Mouse (Mus musculus) lung, embryonic 15.5 days (tissue): ENCODE results near the gene Trp53tg5. TPM values are rescaled to one million over a fixed set of nuclear protein-coding genes. Genes with fewer than 3 reads are reported as not detected.

ENCODE experiments used
- ATAC-seq: fragments of 200-750 bp; cut with Nextera tagmentation; 2 replicates; pipeline ENCODE4 v1.8.0; 2017; ENCODE audit warnings: moderate number of reproducible peaks, borderline replicate concordance; ENCODE audit not compliant: low FRiP score, low TSS enrichment; ENCODE audit errors: extremely low read depth
- H3K27ac ChIP-seq: fragments of 300-500 bp; sonication (generic); 2 replicates; pipeline ENCODE4 v1.5.1; 2015; ENCODE audit warnings: moderate library complexity, mild to moderate bottlenecking, inconsistent platforms
- H3K27me3 ChIP-seq: fragments of 300-500 bp; sonication (generic); 2 replicates; pipeline ENCODE4 v1.6.1; 2015; ENCODE audit warnings: inconsistent platforms
- H3K36me3 ChIP-seq: fragments of 300-500 bp; sonication (generic); 2 replicates; pipeline ENCODE4 v1.6.1; 2015; ENCODE audit warnings: inconsistent platforms
- H3K4me1 ChIP-seq: fragments of 300-500 bp; sonication (generic); 2 replicates; pipeline ENCODE4 v1.6.1; 2015; ENCODE audit warnings: inconsistent platforms
- H3K4me2 ChIP-seq: fragments of 300-500 bp; sonication (generic); 2 replicates; pipeline ENCODE4 v1.6.1; 2015; ENCODE audit warnings: inconsistent platforms, mild to moderate bottlenecking, moderate library complexity
- H3K4me3 ChIP-seq: fragments of 300-500 bp; sonication (generic); 2 replicates; pipeline ENCODE4 v1.5.1; 2015; ENCODE audit warnings: mild to moderate bottlenecking, inconsistent platforms
- H3K9ac ChIP-seq: fragments of 300-500 bp; sonication (generic); 2 replicates; pipeline ENCODE4 v1.6.1; 2015; ENCODE audit warnings: inconsistent platforms
- H3K9me3 ChIP-seq: fragments of 300-500 bp; sonication (generic); 2 replicates; pipeline ENCODE4 v1.6.1; 2016; ENCODE audit warnings: inconsistent platforms
- WGBS: fragments of 180-500 bp; shearing (Covaris S2); methylation state at CpG from one replicate; pipeline ENCODE4 v1.1.7; 2015; 5-methylcytosine and 5-hydroxymethylcytosine counted together
- polyA plus RNA-seq: library from polyadenylated mRNA; unstranded; fragments of >200 nt; fragmentation: Nextera tagmentation; extraction: Ambion mirVana; gene quantifications from 2 replicates; pipeline ENCODE4 v1.2.1, GENCODE M21; 2015

The Trp53tg5 gene
- polyA plus RNA-seq, 1 experiment from 2014 or later = not detected

DNA sequence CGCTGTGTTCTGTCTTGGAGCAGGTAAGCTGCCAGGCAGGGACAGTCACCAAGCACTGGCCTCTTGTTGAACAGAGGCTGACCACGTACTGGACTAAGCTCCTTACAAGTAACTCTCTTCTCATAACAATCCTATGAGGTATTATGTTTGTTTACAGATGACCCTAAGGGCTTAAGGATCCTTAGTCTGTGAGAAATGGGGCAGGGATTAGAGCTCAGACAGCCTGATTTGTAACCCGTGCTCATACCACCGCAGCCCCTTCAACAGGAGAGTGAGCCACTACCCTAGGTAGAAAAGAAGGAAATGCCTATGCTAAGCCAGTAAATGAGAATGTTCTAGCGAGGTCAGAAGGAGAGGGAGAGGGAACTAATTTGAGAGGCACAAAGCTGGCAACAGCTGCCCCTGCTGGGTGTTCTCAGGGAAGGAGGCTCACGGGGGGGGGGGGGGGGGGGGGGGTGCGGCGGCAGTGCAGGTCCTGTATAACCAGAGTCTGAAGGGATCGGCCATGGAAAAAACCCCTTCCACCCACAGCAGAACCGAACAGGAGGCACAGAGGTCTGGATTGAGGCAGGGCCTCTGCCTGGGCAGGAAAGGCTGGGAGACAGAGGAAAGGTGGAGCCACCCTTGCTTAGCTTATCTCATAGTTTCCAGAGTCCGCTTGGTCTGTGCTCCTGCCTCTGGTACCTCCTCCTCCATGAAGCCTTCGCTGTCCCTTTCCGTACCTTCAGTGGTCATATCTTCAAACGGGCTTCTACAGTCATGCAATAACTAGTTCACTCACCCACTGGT is 38.8 kb upstream of the Trp53tg5 start:
- no peak overlapping the region for H3K4me3 ChIP-seq
- H3K4me2 ChIP-seq = no peak overlapping the region
- 0 out of 2 replicates have a peak, but pooled peaks cover 9% of the 10 kb centered on the region for H3K4me1 ChIP-seq
- no peak overlapping the region for H3K9ac ChIP-seq
- no peak overlapping the region for H3K27ac ChIP-seq
- no peaks in the 10 kb centered on the region for H3K9me3 ChIP-seq
- 59% methylated on average over 11 of the region's 14 CpGs for WGBS
- H3K36me3 ChIP-seq = peaks cover 2% of the 10 kb centered on the region; the same call in 1 of the 2 replicates
- H3K27me3 ChIP-seq = no peaks in the 10 kb centered on the region
- ATAC-seq = 0 out of 2 replicates have a peak, but pooled peaks have one; percentile 9

GRCm38 (mm10) chr2:164510621-164511190 is 37.2 kb upstream of the Trp53tg5 start:
- no peak overlapping the region for H3K4me2 ChIP-seq
- no peaks in the 10 kb centered on the region for H3K9me3 ChIP-seq
- H3K36me3 ChIP-seq = peaks cover 9% of the 10 kb centered on the region; the same call in 1 of the 2 replicates
- no peaks in the 10 kb centered on the region for H3K27me3 ChIP-seq
- no peak for ATAC-seq
- H3K27ac ChIP-seq = peak overlapping the region; percentile 61; the same call in 1 of the 2 replicates
- no peak overlapping the region for H3K4me3 ChIP-seq
- WGBS = 28% methylated on average over 4 of the region's 5 CpGs
- no peak overlapping the region for H3K9ac ChIP-seq
- H3K4me1 ChIP-seq = 0 out of 2 replicates have a peak, but pooled peaks cover 9% of the 10 kb centered on the region

DNA sequence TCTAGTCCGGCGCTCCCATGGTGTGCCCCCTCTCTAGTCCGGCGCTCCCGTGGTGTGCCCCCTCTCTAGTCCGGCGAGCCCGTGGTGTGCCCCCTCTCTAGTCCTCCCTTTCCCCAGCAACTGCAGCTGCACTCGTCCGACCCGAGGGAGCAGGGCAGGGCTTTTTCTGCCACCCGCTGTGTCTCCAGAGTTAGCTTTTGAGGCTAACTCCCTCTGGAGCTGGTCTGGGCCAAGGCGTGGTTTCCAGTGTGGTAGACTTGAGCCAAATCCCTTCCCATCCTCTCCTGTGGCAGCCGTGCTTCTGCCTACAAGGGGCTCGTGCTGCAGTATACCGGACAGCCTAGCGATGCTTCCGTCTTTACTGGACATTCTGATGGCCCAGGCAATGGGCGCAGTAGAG is 34.3 kb upstream of the Trp53tg5 start:
- Histone ChIP-seq H3K4me3 (no peak overlapping the region), H3K9me3 (no peaks in the 10 kb centered on the region), H3K36me3 (peaks cover 33% of the 10 kb centered on the region), H3K27me3 (no peaks in the 10 kb centered on the region), H3K27ac (no peak overlapping the region), H3K4me2 (no peak overlapping the region), H3K4me1 (0 out of 2 replicates have a peak, but pooled peaks cover 9% of the 10 kb centered on the region), H3K9ac (no peak overlapping the region)
- WGBS = 88% methylated on average over 19 of the region's 19 CpGs
- ATAC-seq = no peak

DNA sequence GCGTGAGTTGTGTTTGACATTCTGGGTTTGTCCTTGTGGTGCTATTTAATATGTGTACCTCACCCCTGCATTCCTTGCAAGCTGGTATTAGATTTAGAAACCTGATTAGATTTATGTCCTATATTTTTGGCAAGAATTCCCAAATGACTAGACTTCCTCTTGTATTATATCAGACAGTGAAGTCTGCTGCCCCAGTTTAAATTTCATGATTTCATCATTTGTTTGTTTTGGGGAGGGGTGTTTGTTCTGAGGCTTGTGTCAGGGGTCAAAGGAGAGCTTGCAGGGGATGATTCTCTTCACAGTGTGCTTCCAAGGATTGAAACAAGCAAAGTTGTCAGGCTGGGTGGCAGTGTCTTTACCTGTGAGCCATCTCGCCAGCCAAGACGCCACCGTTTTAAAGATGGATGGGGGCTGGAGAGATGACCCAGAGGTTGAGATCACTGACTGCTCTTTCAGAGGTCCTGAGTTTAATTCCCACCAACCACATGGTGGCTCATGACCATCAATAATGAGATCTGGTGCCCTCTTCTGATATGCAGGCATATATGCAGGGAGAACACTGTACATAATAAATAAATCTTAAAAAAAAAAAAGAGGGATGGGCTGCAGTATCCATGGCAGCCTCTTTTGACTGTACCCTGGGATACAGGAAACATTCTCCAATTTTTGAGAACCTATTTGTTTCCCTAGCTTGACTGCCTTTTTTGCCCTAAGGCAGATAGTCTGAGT is 32.3 kb upstream of the Trp53tg5 start:
- 84% methylated on average over 4 of the region's 4 CpGs for WGBS
- Histone ChIP-seq H3K36me3 (peaks cover 46% of the 10 kb centered on the region), H3K4me3 (no peak overlapping the region), H3K4me2 (no peak overlapping the region), H3K9ac (no peak overlapping the region), H3K9me3 (no peaks in the 10 kb centered on the region), H3K27me3 (no peaks in the 10 kb centered on the region), H3K4me1 (0 out of 2 replicates have a peak, but pooled peaks cover 3% of the 10 kb centered on the region), H3K27ac (no peak overlapping the region)
- ATAC-seq = no peak

DNA sequence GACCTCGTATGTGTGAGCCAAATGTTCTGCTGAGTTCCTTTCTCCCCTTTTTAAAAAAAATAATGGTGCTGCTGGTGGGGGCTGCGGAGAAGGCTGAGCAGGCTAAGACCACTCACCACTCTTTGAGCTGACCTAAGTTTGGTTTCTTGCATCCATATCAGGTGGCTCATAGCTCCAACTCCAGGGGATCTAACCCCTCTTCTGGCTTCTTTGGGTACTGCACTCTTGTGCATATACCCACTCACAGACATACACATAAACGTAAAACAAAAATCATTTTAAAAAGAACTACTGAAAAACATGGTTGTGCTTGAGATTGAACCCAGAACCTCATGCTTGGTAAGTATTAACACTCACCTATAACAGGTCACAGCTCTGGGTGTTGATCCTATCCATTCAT is 31.4 kb upstream of the Trp53tg5 start:
- Histone ChIP-seq H3K4me3 (no peak overlapping the region), H3K9ac (no peak overlapping the region), H3K4me1 (no peaks in the 10 kb centered on the region), H3K9me3 (no peaks in the 10 kb centered on the region), H3K4me2 (no peak overlapping the region), H3K27ac (no peak overlapping the region), H3K36me3 (peaks cover 51% of the 10 kb centered on the region), H3K27me3 (no peaks in the 10 kb centered on the region)
- ATAC-seq = no peak
- 97% methylated on average over 3 of the region's 3 CpGs for WGBS

GRCm38 (mm10) chr2:164500511-164500910 is 27.0 kb upstream of the Trp53tg5 start:
- no peak for ATAC-seq
- Histone ChIP-seq H3K9ac (no peak overlapping the region), H3K36me3 (peaks cover 42% of the 10 kb centered on the region), H3K4me1 (peaks cover 13% of the 10 kb centered on the region), H3K4me2 (no peak overlapping the region), H3K27ac (no peak overlapping the region), H3K27me3 (no peaks in the 10 kb centered on the region), H3K9me3 (no peaks in the 10 kb centered on the region), H3K4me3 (no peak overlapping the region)
- 85% methylated on average over 7 of the region's 7 CpGs for WGBS

- Histone ChIP-seq H3K4me2 (no peak overlapping the region), H3K27ac (no peak overlapping the region)
Measured at GRCm38 (mm10) chr2:164499317-164499716, 25.8 kb upstream of the Trp53tg5 start.

DNA sequence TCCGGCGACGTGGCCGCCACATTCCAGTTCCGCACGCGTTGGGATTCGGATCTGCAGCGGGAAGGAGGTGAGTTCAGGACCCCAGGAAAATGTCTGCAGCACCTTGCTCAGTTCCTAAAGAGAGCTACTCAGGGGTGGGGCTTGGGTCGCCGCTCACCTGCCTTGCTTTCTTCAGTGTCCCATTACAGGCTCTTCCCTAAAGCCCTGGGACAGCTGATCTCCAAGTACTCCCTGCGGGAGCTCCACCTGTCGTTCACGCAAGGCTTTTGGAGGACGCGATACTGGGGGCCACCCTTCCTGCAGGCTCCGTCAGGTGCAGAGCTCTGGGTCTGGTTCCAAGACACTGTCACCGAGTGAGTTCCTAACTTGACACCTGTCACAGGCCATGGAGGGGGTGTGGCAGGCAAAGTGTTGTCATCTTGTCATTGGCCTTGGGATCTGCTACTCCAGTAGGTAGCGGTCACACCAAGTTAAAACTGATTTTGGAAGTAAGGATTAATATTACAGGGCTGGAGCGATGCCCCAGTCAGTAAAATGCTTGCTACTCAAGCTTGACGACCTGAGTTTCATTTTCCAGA is 24.3 kb upstream of the Trp53tg5 start:
- H3K27me3 ChIP-seq = no peaks in the 10 kb centered on the region
- peaks cover 19% of the 10 kb centered on the region for H3K36me3 ChIP-seq
- no peak overlapping the region for H3K27ac ChIP-seq
- 6% methylated on average over 21 of the region's 21 CpGs for WGBS
- peak overlapping the region; percentile 85 for H3K4me2 ChIP-seq
- no peak for ATAC-seq
- H3K9ac ChIP-seq = peak overlapping the region; percentile 61
- H3K4me3 ChIP-seq = peak overlapping the region; percentile 80
- H3K4me1 ChIP-seq = peaks cover 13% of the 10 kb centered on the region
- H3K9me3 ChIP-seq = no peaks in the 10 kb centered on the region

More at GRCm38 (mm10) chr2:164499317-164499716, 25.8 kb upstream of the Trp53tg5 start:
- H3K27me3 ChIP-seq = no peaks in the 10 kb centered on the region
- H3K36me3 ChIP-seq = peaks cover 30% of the 10 kb centered on the region
- ATAC-seq = no peak
- no peak overlapping the region for H3K4me3 ChIP-seq
- H3K9me3 ChIP-seq = no peaks in the 10 kb centered on the region
- H3K9ac ChIP-seq = no peak overlapping the region
- peaks cover 13% of the 10 kb centered on the region for H3K4me1 ChIP-seq
- 64% methylated on average over 5 of the region's 5 CpGs for WGBS

DNA sequence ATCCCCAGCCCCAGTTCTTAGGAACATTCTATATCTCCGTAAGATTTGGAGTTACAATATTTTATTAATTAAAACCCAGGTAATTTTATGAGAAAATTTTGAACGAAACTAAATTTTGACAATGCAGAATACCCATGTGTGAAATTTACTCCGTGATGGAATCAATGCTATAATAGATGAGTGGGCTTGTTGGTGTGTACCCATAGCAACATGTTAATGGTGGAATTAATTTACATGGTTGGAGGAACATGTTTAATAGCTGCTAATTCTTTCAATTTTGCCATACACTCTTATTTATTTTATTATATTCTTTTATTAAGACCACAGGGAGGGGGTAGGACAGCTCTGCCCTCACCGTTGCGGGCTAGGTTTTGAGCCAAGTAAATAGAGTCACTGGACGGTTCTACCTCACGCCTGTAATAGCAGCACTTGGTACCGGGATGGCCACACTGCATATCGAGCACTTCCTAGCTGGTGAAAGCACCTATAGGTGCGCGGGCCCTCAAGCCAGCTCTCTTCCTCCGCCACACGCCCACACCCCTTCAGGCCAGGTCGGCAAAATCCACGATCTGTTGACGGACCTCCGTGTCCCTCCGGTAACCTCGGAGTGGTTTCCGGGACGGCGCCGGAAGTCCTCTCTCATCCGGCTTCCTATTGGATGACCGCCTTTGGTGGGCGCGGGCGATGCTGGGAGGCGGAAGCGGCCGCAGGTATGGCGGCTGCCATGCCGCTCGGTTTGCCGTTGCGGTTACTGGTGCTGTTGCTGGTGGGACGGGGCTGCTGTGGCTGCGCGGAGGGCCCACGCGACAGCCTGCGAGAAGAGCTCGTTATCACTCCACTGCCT is 23.5 kb upstream of the Trp53tg5 start, which contains the start of gene Pigt:
TSS of gene Pigt (plus strand) at position 674 of the 844 bp plus-strand sequence.
- Histone ChIP-seq H3K4me1 (peaks cover 13% of the 10 kb centered on the region), H3K36me3 (peaks cover 12% of the 10 kb centered on the region), H3K27ac (no peak within 1 kb of the TSS; the same call in 1 of the 2 replicates), H3K4me2 (peak within 1 kb of the TSS; percentile 85), H3K9ac (peak within 1 kb of the TSS; percentile 61), H3K27me3 (no peaks in the 10 kb centered on the region), H3K4me3 (peak within 1 kb of the TSS; percentile 80), H3K9me3 (no peaks in the 10 kb centered on the region)
- ATAC-seq = peak; percentile 94
- 5% methylated on average over 43 of the region's 43 CpGs for WGBS

DNA sequence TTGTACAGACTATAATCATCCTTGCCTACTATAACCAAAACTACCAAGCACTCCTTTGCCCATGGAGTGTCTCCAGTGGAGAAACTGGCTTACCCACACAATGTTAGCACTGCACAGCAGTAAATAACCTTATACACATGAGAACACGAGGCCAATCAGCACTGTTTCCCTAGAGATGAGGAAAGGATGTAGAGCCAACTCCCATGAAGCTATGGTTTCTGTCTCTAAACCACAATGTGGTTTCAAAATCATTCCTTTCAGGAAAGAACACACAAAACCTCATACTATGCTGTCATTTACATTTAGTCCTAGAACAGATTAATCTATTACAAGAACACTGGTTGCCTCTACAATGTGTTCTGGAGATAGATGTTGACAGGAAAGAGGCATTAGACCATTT is 22.8 kb upstream of the Trp53tg5 start:
- Histone ChIP-seq H3K4me1 (peaks cover 13% of the 10 kb centered on the region), H3K4me2 (peak overlapping the region; percentile 85), H3K36me3 (peaks cover 6% of the 10 kb centered on the region), H3K9ac (no peak overlapping the region), H3K27me3 (no peaks in the 10 kb centered on the region), H3K9me3 (no peaks in the 10 kb centered on the region), H3K27ac (no peak overlapping the region), H3K4me3 (0 out of 2 replicates have a peak overlapping the region, but pooled peaks have one; percentile 80)
- ATAC-seq = no peak
- 51% methylated on average over 1 of the region's 1 CpGs for WGBS

DNA sequence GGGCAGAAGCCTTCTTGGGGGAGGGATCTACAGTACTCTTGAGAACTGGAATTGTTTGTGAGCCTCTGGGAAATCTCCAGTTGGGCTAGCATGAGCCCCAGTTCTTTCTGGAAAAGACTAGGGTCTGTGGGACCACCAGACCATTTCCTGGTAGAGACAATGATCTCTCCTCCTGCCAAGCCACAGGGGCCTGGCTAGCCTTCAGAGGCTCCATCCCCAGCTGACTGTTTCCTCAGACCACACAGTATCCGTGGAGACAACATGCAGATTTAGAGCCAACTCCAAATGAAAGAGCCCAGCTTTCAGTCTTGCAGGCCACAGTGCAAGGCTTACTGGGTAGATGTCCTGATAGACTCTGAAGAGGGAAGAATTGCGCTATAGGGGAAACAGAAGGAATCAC is 20.6 kb upstream of the Trp53tg5 start:
- Histone ChIP-seq H3K4me1 (peaks cover 13% of the 10 kb centered on the region), H3K27me3 (no peaks in the 10 kb centered on the region), H3K27ac (no peak overlapping the region), H3K36me3 (peaks cover 3% of the 10 kb centered on the region; the same call in 1 of the 2 replicates), H3K4me3 (no peak overlapping the region), H3K4me2 (no peak overlapping the region), H3K9ac (no peak overlapping the region), H3K9me3 (no peaks in the 10 kb centered on the region)
- WGBS = 54% methylated on average over 2 of the region's 2 CpGs
- ATAC-seq = no peak
